Mouse (Mus musculus) midbrain, embryonic 13.5 days (tissue): ENCODE measurements around the gene Pou2f1. TPM values are rescaled to one million over a fixed set of nuclear protein-coding genes. Genes with fewer than 3 reads are reported as not detected.

Experiments used
- ATAC-seq: fragments of 200-750 bp; cut with Nextera tagmentation; 2 replicates; pipeline ENCODE4 v1.8.0; 2017; ENCODE audit warnings: mild to moderate bottlenecking, moderate TSS enrichment, moderate library complexity
- H3K27ac ChIP-seq: fragments of 300-500 bp; sonication (generic); 2 replicates; pipeline ENCODE4 v1.5.1; 2015; ENCODE audit warnings: inconsistent platforms, mild to moderate bottlenecking, moderate library complexity
- H3K27me3 ChIP-seq: fragments of 300-500 bp; sonication (generic); 2 replicates; pipeline ENCODE4 v1.6.1; 2015; ENCODE audit warnings: mild to moderate bottlenecking, inconsistent platforms
- H3K36me3 ChIP-seq: fragments of 300-500 bp; sonication (generic); 2 replicates; pipeline ENCODE4 v1.6.1; 2015; ENCODE audit warnings: mild to moderate bottlenecking, inconsistent platforms
- H3K4me1 ChIP-seq: fragments of 300-500 bp; sonication (generic); replicated peaks from 2 replicates; pipeline ENCODE4 v1.6.1; 2015; ENCODE audit warnings: inconsistent platforms
- H3K4me2 ChIP-seq: fragments of 300-500 bp; sonication (generic); replicated peaks from 2 replicates; pipeline ENCODE4 v1.6.1; 2015; ENCODE audit warnings: moderate library complexity, mild to moderate bottlenecking, inconsistent platforms
- H3K4me3 ChIP-seq: fragments of 300-500 bp; sonication (generic); replicated peaks from 2 replicates; pipeline ENCODE4 v1.5.1; 2015; ENCODE audit warnings: mild to moderate bottlenecking, inconsistent platforms
- H3K9ac ChIP-seq: fragments of 300-500 bp; sonication (generic); replicated peaks from 2 replicates; pipeline ENCODE4 v1.6.1; 2015; ENCODE audit warnings: mild to moderate bottlenecking, inconsistent platforms
- H3K9me3 ChIP-seq: fragments of 300-500 bp; sonication (generic); 2 replicates; pipeline ENCODE4 v1.6.1; 2016; ENCODE audit warnings: mild to moderate bottlenecking, inconsistent platforms
- WGBS: fragments of 180-500 bp; shearing (Covaris S2); methylation state at CpG from one replicate; pipeline ENCODE4 v1.1.7; 2015; 5-methylcytosine and 5-hydroxymethylcytosine counted together
- polyA plus RNA-seq: library from polyadenylated mRNA; unstranded; fragments of >200 nt; fragmentation: Nextera tagmentation; extraction: Ambion mirVana; gene quantifications from 2 replicates; pipeline ENCODE4 v1.2.1, GENCODE M21; 2015

Pou2f1 gene
- polyA plus RNA-seq, 1 experiment from 2014 or later, result 27.7 TPM

- Histone ChIP-seq H3K27ac (no peak overlapping the region), H3K9ac (no peak overlapping the region), H3K4me1 (peaks cover 15% of the 10 kb centered on the region), H3K4me3 (no peak overlapping the region), H3K9me3 (no peaks in the 10 kb centered on the region), H3K4me2 (no peak overlapping the region), H3K27me3 (peaks cover 13% of the 10 kb centered on the region; the same call in 1 of the 2 replicates), H3K36me3 (0 out of 2 replicates have a peak, but pooled peaks cover 5% of the 10 kb centered on the region)
- 86% methylated on average over 9 of the region's 9 CpGs for WGBS
- ATAC-seq, result no peak
Observed at GRCm38 (mm10) chr1:165860373-165861234, 141.9 kb downstream of the Pou2f1 start.

GRCm38 (mm10) chr1:165858356-165858755, 144.1 kb downstream of the Pou2f1 start:
- 84% methylated on average over 5 of the region's 5 CpGs for WGBS
- Histone ChIP-seq H3K27me3 (peaks cover 22% of the 10 kb centered on the region), H3K4me1 (0 out of 2 replicates have a peak, but pooled peaks cover 5% of the 10 kb centered on the region), H3K4me3 (no peak overlapping the region), H3K9me3 (no peaks in the 10 kb centered on the region), H3K27ac (no peak overlapping the region), H3K36me3 (no peaks in the 10 kb centered on the region), H3K4me2 (no peak overlapping the region), H3K9ac (no peak overlapping the region)
- peak; percentile 24; the same call in 1 of the 2 replicates for ATAC-seq

- Histone ChIP-seq H3K4me3 (no peak overlapping the region), H3K36me3 (no peaks in the 10 kb centered on the region), H3K4me2 (no peak overlapping the region), H3K9ac (no peak overlapping the region), H3K4me1 (peaks cover 13% of the 10 kb centered on the region), H3K27me3 (peaks cover 25% of the 10 kb centered on the region), H3K9me3 (no peaks in the 10 kb centered on the region), H3K27ac (no peak overlapping the region)
- no peak for ATAC-seq
- WGBS, result 94% methylated on average over 11 of the region's 11 CpGs
Observed at GRCm38 (mm10) chr1:165857279-165857678, 145.2 kb downstream of the Pou2f1 start.

- WGBS, result 51% methylated on average over 9 of the region's 9 CpGs
- H3K9ac ChIP-seq, result no peak overlapping the region
- no peak overlapping the region for H3K27ac ChIP-seq
- H3K27me3 ChIP-seq, result peaks cover 30% of the 10 kb centered on the region
- ATAC-seq, result no peak
- no peak overlapping the region for H3K4me3 ChIP-seq
- H3K4me1 ChIP-seq, result peaks cover 16% of the 10 kb centered on the region
- no peak overlapping the region for H3K4me2 ChIP-seq
- H3K9me3 ChIP-seq, result no peaks in the 10 kb centered on the region
- no peaks in the 10 kb centered on the region for H3K36me3 ChIP-seq
Observed at GRCm38 (mm10) chr1:165855759-165856545, 146.5 kb downstream of the Pou2f1 start.

- 62% methylated on average over 10 of the region's 10 CpGs for WGBS
- H3K27me3 ChIP-seq, result peaks cover 50% of the 10 kb centered on the region
- peak; percentile 51; the same call in 1 of the 2 replicates for ATAC-seq
Observed at GRCm38 (mm10) chr1:165853729-165854420, 148.6 kb downstream of the Pou2f1 start.

GRCm38 (mm10) chr1:165853131-165853721, 149.3 kb downstream of the Pou2f1 start:
- no peak overlapping the region for H3K9ac ChIP-seq
- no peak overlapping the region for H3K4me3 ChIP-seq
- ATAC-seq, result no peak
- H3K4me1 ChIP-seq, result peaks cover 16% of the 10 kb centered on the region
- H3K27me3 ChIP-seq, result peaks cover 56% of the 10 kb centered on the region
- H3K9me3 ChIP-seq, result no peaks in the 10 kb centered on the region
- no peak overlapping the region for H3K27ac ChIP-seq
- no peaks in the 10 kb centered on the region for H3K36me3 ChIP-seq
- WGBS, result 42% methylated on average over 4 of the region's 4 CpGs
- no peak overlapping the region for H3K4me2 ChIP-seq

More at GRCm38 (mm10) chr1:165853729-165854420, 148.6 kb downstream of the Pou2f1 start:
- Histone ChIP-seq H3K4me1 (peaks cover 16% of the 10 kb centered on the region), H3K4me2 (no peak overlapping the region), H3K36me3 (no peaks in the 10 kb centered on the region), H3K9me3 (no peaks in the 10 kb centered on the region), H3K9ac (no peak overlapping the region), H3K27ac (no peak overlapping the region), H3K4me3 (no peak overlapping the region)

GRCm38 (mm10) chr1:165852131-165852530, 150.3 kb downstream of the Pou2f1 start:
- ATAC-seq, result no peak
- Histone ChIP-seq H3K27me3 (peaks cover 58% of the 10 kb centered on the region), H3K4me1 (peaks cover 16% of the 10 kb centered on the region), H3K9me3 (no peaks in the 10 kb centered on the region), H3K27ac (no peak overlapping the region), H3K4me2 (no peak overlapping the region), H3K4me3 (no peak overlapping the region), H3K36me3 (no peaks in the 10 kb centered on the region), H3K9ac (no peak overlapping the region)
- 60% methylated on average over 5 of the region's 5 CpGs for WGBS

GRCm38 (mm10) chr1:165849458-165850445, 152.7 kb downstream of the Pou2f1 start:
- WGBS, result 83% methylated on average over 17 of the region's 17 CpGs
- peaks cover 62% of the 10 kb centered on the region for H3K27me3 ChIP-seq

GRCm38 (mm10) chr1:165848881-165849280, 153.6 kb downstream of the Pou2f1 start:
- Histone ChIP-seq H3K9ac (no peak overlapping the region), H3K4me3 (no peak overlapping the region), H3K4me1 (peaks cover 34% of the 10 kb centered on the region), H3K9me3 (no peaks in the 10 kb centered on the region), H3K4me2 (no peak overlapping the region), H3K36me3 (no peaks in the 10 kb centered on the region), H3K27ac (no peak overlapping the region), H3K27me3 (peaks cover 64% of the 10 kb centered on the region)
- no peak for ATAC-seq
- WGBS, result 80% methylated on average over 4 of the region's 4 CpGs

More at GRCm38 (mm10) chr1:165849458-165850445, 152.7 kb downstream of the Pou2f1 start:
- Histone ChIP-seq H3K4me2 (no peak overlapping the region), H3K27ac (no peak overlapping the region), H3K9me3 (no peaks in the 10 kb centered on the region), H3K4me3 (no peak overlapping the region), H3K9ac (no peak overlapping the region), H3K36me3 (no peaks in the 10 kb centered on the region), H3K4me1 (peaks cover 26% of the 10 kb centered on the region)
- no peak for ATAC-seq

- no peak for ATAC-seq
- Histone ChIP-seq H3K36me3 (no peaks in the 10 kb centered on the region), H3K27me3 (peaks cover 68% of the 10 kb centered on the region), H3K9ac (no peak overlapping the region), H3K4me3 (no peak overlapping the region), H3K4me1 (peaks cover 34% of the 10 kb centered on the region), H3K27ac (no peak overlapping the region), H3K4me2 (no peak overlapping the region), H3K9me3 (no peaks in the 10 kb centered on the region)
- WGBS, result 88% methylated on average over 8 of the region's 8 CpGs
Observed at GRCm38 (mm10) chr1:165848417-165848816, 154.1 kb downstream of the Pou2f1 start.
